Mouse (Mus musculus) CD8-positive naive resting alpha-beta T cell, adult 2 months (primary cell): ENCODE results near the gene Gpr63.
"Not testable (repeated sequence)": the region's sequence is repeated elsewhere in the genome, so short reads cannot be mapped to it uniquely, and the experiment has no call there.

Experiments
- DNase-seq, 2 experiments: peaks; one replicate each; pipeline ENCODE4 v3.0.0; 2022; ENCODE audit warnings: low read depth in 2 of 2, low spot score in 2 of 2

Gene Gpr63

GRCm38 (mm10) chr4:25055541-25055940, 89.3 kb downstream of the Gpr63 start:
- DNase-seq: not testable (repeated sequence)
